Mouse (Mus musculus): Measurements from ENCODE around the gene Dbp.

DNA sequence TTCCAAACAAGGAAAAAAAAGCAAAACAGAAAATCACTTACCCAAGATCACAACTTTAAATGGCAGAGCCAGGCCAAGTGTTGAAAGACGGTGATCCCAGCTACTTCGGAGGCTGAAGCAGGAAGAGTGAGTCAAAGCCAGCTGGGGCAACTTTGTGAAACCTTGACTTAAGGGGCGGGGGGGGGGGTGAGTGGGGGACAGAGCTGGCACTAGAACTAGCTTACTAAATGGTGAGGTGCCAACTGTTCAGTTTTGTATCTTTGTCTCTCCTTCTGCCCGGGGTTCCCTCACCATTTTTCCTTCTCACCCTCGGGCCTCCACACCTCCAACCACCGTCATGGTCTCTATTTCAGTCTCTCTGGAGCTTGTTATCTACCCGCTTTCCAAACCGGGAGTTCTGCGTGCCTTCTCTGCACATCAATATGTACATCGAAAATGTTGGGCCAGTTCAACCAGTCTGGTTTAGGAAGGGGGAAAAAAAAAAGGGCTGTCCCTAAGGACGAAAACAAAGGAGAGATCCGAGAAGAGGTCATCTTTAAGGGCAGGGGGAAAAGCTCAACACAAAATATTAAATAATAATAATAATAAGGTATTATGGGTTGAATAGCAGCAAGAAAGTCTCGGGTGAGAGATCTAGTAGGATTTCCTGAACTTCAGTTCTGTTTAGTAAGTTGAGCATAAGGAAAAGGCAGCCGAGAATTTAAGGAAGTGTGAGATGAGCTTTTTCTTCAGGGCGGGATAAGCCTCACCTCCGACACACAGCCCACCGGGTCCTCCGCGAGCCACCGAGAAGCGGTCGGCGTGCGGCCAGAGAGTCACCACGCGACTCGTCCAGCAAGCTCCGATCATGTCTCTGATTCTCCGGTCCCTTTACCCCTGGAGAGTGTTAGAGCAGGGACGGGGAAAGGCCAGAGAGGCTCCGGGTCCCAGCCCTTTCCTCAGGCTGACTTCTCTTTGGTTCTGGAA, 12.3 kb downstream of the Dbp start:
- no peak for TF ChIP-seq GATA1 (IDR thresholded peaks at IDR 0.05; ENCODE audit: low read length)
- no peak for TF ChIP-seq TAL1 (IDR thresholded peaks at IDR 0.05; ENCODE audit: low read length)
